Mouse (Mus musculus) liver, embryonic 14.5 days (tissue): ENCODE results near the gene Arfgef2.

Source experiments
- CTCF ChIP-seq: IDR thresholded peaks from 2 replicates; pipeline ENCODE4 v1.5.1; 2016; ENCODE audit warnings: antibody characterized with exemption, low read depth, control low read depth
- EP300 ChIP-seq: IDR thresholded peaks from 2 replicates; pipeline ENCODE4 v1.6.1; 2016; ENCODE audit warnings: antibody characterized with exemption, low read depth

GRCm38 (mm10) chr2:166806813-166807212 lies 1.4 kb downstream of the Arfgef2 start:
- TF ChIP-seq CTCF (no peak), EP300 (no peak)
